Mouse (Mus musculus) hindbrain, embryonic 12.5 days (tissue): ENCODE measurements around the gene Gabarapl2. TPM values are rescaled to one million over a fixed set of nuclear protein-coding genes. Genes with fewer than 3 reads are reported as not detected.

Experiments
- ATAC-seq: fragments of 200-750 bp; cut with Nextera tagmentation; 2 replicates; pipeline ENCODE4 v1.8.0; 2017; ENCODE audit warnings: moderate TSS enrichment; ENCODE audit not compliant: low FRiP score
- H3K27ac ChIP-seq: fragments of 300-500 bp; sonication (generic); 2 replicates; pipeline ENCODE4 v1.5.1; 2016; ENCODE audit warnings: mild to moderate bottlenecking
- H3K27me3 ChIP-seq: fragments of 300-500 bp; sonication (generic); 2 replicates; pipeline ENCODE4 v1.6.1; 2016; ENCODE audit warnings: mild to moderate bottlenecking
- H3K36me3 ChIP-seq: fragments of 300-500 bp; sonication (generic); 2 replicates; pipeline ENCODE4 v1.6.1; 2016; ENCODE audit warnings: mild to moderate bottlenecking
- H3K4me1 ChIP-seq: fragments of 300-500 bp; sonication (generic); 2 replicates; pipeline ENCODE4 v1.6.1; 2016
- H3K4me2 ChIP-seq: fragments of 300-500 bp; sonication (generic); replicated peaks from 2 replicates; pipeline ENCODE4 v1.6.1; 2016; ENCODE audit warnings: mild to moderate bottlenecking
- H3K4me3 ChIP-seq: fragments of 300-500 bp; sonication (generic); 2 replicates; pipeline ENCODE4 v1.5.1; 2016; ENCODE audit warnings: mild to moderate bottlenecking
- H3K9ac ChIP-seq: fragments of 300-500 bp; sonication (generic); 2 replicates; pipeline ENCODE4 v1.6.1; 2016; ENCODE audit warnings: mild to moderate bottlenecking, moderate library complexity
- H3K9me3 ChIP-seq: fragments of 300-500 bp; sonication (generic); replicated peaks from 2 replicates; pipeline ENCODE4 v1.6.1; 2016; ENCODE audit warnings: mild to moderate bottlenecking
- WGBS: fragments of 180-500 bp; shearing (Covaris S2); methylation state at CpG from one replicate; pipeline ENCODE4 v1.1.7; 2016; 5-methylcytosine and 5-hydroxymethylcytosine counted together
- polyA plus RNA-seq: library from polyadenylated mRNA; unstranded; fragments of >200 nt; fragmentation: Nextera tagmentation; extraction: Ambion mirVana; gene quantifications from 2 replicates; pipeline ENCODE4 v1.2.1, GENCODE M21; 2016

The Gabarapl2 gene
- polyA plus RNA-seq, 1 experiment from 2014 or later: 330 TPM

DNA sequence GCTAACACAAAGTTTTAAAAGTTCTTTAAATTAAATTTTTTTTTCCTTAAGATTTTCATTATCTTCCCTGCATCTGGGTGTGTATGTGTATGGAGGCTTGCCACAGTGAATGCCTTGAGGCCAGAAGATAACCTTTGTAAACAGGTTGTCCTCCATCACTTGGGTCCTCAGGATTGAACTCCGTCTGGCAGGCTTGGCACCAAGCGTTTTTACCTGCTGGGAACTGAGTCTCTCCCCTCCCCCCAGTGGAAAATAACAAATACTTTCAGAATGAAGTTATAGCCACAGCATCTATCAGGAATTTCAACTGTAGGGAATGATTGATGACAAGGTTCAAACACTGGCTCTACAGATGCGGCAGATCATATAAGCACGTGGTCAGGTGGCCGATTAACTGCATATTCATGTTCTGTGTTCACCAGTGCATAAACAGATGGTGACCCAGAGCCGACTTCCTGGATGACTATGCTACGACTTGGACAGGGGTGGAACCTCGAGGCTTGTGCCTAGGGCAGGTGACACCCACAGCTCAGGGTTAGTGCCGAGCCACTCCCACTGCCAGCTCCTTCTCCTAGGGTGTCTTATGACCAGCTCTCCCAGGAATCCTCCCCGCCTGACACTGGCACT is 874 bp upstream of the Gabarapl2 start:
- Histone ChIP-seq H3K4me2 (peak overlapping the region; percentile 99), H3K27ac (0 out of 2 replicates have a peak overlapping the region, but pooled peaks have one; percentile 13), H3K27me3 (no peaks in the 10 kb centered on the region), H3K9me3 (no peaks in the 10 kb centered on the region), H3K9ac (peak overlapping the region; percentile 41; the same call in 1 of the 2 replicates), H3K4me3 (peak overlapping the region; percentile 85), H3K4me1 (peaks cover 18% of the 10 kb centered on the region), H3K36me3 (peaks cover 21% of the 10 kb centered on the region)
- peak; percentile 76 for ATAC-seq
- 14% methylated on average over 10 of the region's 10 CpGs for WGBS

DNA sequence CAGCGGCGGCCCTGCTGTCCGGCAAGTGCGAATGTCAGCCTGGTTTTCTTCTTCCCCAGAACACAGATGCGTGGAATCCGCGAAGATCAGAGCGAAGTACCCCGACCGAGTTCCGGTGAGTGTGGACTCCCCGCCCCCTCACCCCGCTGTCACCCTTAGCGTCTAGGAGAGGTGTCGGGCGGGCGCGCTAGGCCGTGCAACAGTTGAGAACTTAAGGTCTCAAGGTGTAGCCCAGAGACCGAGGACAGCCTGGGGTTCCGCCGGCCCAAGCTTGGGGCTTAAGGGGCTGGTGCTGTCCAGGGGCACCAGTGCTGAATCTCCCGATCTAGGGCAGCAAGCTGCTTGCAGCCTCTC is 575 bp downstream of the Gabarapl2 start:
- H3K9ac ChIP-seq: peak overlapping the region; percentile 90
- H3K27ac ChIP-seq: peak overlapping the region; percentile 68
- no peaks in the 10 kb centered on the region for H3K27me3 ChIP-seq
- peak overlapping the region; percentile 85 for H3K4me3 ChIP-seq
- H3K4me1 ChIP-seq: peaks cover 18% of the 10 kb centered on the region
- ATAC-seq: peak; percentile 6; the same call in 1 of the 2 replicates
- H3K36me3 ChIP-seq: peaks cover 34% of the 10 kb centered on the region
- H3K9me3 ChIP-seq: no peaks in the 10 kb centered on the region
- H3K4me2 ChIP-seq: peak overlapping the region; percentile 99
- WGBS: under 1% methylated on average over 23 of the region's 23 CpGs

DNA sequence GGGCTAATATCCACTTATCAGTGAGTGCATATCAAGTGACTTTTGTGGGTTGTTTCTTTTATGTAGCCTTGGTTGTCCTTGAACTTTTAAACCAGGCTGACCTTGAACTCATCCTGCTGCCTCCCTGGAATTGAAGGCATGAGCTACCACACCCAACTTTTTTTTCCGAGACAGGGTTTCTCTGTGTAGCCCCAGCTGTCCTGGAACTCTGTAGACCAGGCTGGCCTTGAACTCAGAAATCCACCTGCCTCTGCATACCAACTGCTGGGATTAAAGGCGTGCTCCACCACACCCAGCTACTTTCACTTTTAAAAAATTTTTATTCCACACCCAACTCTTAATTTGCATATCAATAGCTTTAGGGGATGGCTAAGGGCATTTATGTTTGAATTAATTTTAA is 3.0 kb downstream of the Gabarapl2 start:
- Histone ChIP-seq H3K9ac (no peak overlapping the region), H3K4me3 (no peak overlapping the region), H3K36me3 (peaks cover 55% of the 10 kb centered on the region), H3K9me3 (no peaks in the 10 kb centered on the region), H3K4me1 (peaks cover 18% of the 10 kb centered on the region), H3K27me3 (no peaks in the 10 kb centered on the region), H3K4me2 (no peak overlapping the region), H3K27ac (no peak overlapping the region)
- ATAC-seq: no peak
- 84% methylated on average over 2 of the region's 2 CpGs for WGBS

DNA sequence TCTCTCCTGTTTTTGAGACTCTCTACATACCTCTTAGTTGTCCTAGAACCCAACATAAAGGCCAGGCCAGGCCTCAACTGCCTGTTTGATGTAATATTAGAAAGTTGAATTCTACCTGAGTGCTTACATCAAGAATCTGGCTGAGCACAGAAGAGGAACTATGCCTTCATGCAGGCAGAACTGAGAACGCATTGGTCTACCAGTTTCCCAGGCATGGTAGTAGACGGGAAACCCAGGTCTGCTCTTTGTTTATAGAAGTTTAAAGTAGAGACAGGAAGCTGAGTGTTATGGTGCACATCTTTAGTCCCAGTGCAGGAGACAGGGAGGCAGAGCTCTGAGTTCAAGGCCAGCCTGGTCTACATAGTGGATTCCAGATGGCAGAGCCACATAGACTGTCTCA is 6.6 kb downstream of the Gabarapl2 start:
- Histone ChIP-seq H3K4me3 (no peak overlapping the region), H3K4me2 (no peak overlapping the region), H3K9ac (no peak overlapping the region), H3K27ac (no peak overlapping the region), H3K9me3 (no peaks in the 10 kb centered on the region), H3K4me1 (peaks cover 1% of the 10 kb centered on the region), H3K36me3 (peaks cover 70% of the 10 kb centered on the region), H3K27me3 (no peaks in the 10 kb centered on the region)
- ATAC-seq: no peak
- WGBS: 86% methylated on average over 2 of the region's 2 CpGs

DNA sequence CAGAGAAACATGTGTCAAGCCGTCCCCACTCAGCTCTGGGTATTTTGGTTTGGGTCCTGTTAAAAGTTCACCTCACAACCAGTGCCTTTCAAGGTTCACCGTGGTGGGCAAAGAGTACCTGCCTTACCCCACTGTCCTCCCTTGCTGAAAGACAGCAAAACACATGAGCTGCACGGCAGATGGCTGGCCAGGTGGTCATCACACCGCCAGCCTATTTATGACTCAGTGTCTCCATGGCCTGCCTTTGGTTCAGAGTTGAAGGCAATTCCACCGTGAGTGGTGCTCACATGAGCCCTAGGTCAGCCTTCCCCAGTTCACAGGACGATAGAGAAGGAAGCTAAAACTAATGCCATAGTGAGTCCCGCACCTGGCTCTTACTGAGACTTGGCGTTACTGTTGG is 7.5 kb downstream of the Gabarapl2 start:
- WGBS: 94% methylated on average over 8 of the region's 8 CpGs

DNA sequence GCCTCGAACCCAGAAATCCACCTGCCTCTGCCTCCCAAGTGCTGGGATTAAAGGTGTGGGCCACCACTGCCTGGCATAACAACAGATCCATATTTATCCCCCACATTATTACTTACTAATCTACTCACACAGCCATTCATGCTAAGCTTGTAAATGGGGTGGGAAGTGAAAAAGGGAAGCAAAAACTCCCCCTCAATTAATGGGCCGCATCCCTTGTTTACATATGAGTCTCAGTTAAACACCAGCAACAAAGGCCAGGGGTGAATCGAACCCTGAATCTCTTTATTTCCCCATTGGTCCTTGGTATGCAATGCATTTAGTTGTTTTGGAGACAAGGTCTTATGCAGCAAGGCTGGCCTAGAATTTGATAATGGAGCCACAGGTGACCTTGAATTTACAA is 10.3 kb downstream of the Gabarapl2 start:
- WGBS: 91% methylated on average over 3 of the region's 3 CpGs

More for the DNA sequence above, 7.5 kb downstream of the Gabarapl2 start:
- Histone ChIP-seq H3K9me3 (no peaks in the 10 kb centered on the region), H3K4me3 (no peak overlapping the region), H3K27me3 (no peaks in the 10 kb centered on the region), H3K4me2 (no peak overlapping the region), H3K4me1 (no peaks in the 10 kb centered on the region), H3K36me3 (peaks cover 71% of the 10 kb centered on the region), H3K9ac (no peak overlapping the region), H3K27ac (no peak overlapping the region)
- no peak for ATAC-seq

DNA sequence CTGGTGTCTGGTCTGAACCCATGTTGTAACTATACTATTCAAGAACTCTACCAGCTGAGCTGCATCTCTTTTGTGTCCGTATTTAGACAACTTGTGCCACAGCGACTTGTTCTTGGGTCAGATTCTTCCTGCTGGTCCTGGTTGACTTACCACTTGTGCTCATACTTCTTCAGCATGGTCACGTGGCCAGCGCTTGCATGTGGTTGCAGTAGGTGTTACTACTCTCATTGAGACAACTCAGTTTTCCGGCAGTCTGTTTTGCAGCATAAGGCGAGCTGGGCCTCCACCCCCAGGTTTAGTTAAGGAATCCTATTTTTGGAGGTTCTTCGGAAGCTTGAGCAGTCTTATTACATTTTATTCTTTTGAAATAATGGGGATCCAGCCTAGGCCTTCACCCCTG is 10.8 kb downstream of the Gabarapl2 start:
- Histone ChIP-seq H3K9me3 (no peaks in the 10 kb centered on the region), H3K4me1 (no peaks in the 10 kb centered on the region), H3K27me3 (no peaks in the 10 kb centered on the region), H3K4me3 (no peak overlapping the region), H3K27ac (no peak overlapping the region), H3K9ac (no peak overlapping the region), H3K36me3 (peaks cover 70% of the 10 kb centered on the region), H3K4me2 (no peak overlapping the region)
- WGBS: 98% methylated on average over 7 of the region's 7 CpGs
- no peak for ATAC-seq

More for the DNA sequence above, 10.3 kb downstream of the Gabarapl2 start:
- Histone ChIP-seq H3K4me3 (no peak overlapping the region), H3K9ac (no peak overlapping the region), H3K27ac (no peak overlapping the region), H3K4me2 (no peak overlapping the region), H3K4me1 (no peaks in the 10 kb centered on the region), H3K27me3 (no peaks in the 10 kb centered on the region), H3K36me3 (peaks cover 71% of the 10 kb centered on the region), H3K9me3 (no peaks in the 10 kb centered on the region)
- no peak for ATAC-seq

DNA sequence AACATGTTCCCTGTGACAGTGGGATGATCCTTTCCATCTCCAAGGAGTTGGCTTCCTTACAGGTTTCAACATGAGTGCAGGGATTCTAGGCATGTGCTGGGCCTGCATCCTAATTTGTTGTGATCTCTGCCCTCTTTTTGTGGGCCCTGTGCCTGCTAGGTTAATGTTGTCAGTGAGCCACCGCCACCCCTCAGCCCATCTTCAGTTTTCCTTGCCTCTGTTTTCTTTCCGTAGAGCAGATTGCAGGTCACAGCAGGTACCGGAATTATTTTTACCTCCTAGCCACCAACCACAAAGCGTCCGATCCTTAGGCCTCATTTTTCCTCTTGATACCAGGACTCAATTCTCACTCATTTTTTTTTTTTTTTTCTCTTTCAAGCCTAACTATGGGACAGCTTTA is 11.4 kb downstream of the Gabarapl2 start:
- H3K9ac ChIP-seq: no peak overlapping the region
- H3K27me3 ChIP-seq: no peaks in the 10 kb centered on the region
- H3K36me3 ChIP-seq: peaks cover 71% of the 10 kb centered on the region
- no peak overlapping the region for H3K27ac ChIP-seq
- H3K4me1 ChIP-seq: no peaks in the 10 kb centered on the region
- H3K9me3 ChIP-seq: no peaks in the 10 kb centered on the region
- 93% methylated on average over 5 of the region's 5 CpGs for WGBS
- no peak overlapping the region for H3K4me3 ChIP-seq
- no peak overlapping the region for H3K4me2 ChIP-seq
- no peak for ATAC-seq

DNA sequence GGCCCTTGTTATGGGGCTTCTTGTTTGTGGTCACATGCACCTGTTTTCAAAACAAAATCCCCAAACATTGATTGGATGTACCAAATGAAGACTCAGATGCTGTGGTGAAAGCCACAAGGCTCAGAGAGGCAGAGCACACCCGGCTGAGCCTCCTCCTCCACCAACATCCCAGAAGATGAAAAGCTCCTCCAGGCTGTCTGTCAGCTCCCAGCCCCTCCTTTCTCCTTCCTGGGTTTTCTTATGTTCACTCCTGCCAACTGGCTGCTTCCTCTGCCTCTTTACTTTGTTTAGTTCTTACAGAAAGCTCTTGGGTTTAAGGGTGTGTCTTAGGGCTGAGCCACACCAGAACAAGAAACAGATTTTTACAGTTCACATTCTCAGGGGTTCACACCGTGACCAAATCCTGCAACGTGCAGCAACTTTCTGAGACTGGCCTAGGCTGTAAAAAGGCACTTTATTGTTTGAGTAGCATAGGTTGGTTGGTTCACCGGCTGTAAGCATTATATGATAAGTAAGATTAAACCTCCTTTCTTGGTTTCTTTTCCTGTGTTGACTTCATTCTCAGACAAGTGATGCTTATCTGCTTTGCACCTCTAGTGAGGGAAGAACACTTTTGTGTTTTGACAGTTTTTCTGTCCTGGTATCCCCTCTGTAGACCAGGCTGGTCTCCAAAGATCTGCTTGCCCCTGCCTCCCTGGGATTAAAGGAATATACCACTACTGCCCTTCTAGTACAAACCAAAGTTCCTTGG is 14.5 kb downstream of the Gabarapl2 start:
- H3K27ac ChIP-seq: no peak overlapping the region
- no peaks in the 10 kb centered on the region for H3K27me3 ChIP-seq
- no peak for ATAC-seq
- WGBS: 85% methylated on average over 4 of the region's 4 CpGs
- no peaks in the 10 kb centered on the region for H3K4me1 ChIP-seq
- no peak overlapping the region for H3K4me2 ChIP-seq
- H3K9me3 ChIP-seq: no peaks in the 10 kb centered on the region
- H3K4me3 ChIP-seq: no peak overlapping the region
- peaks cover 72% of the 10 kb centered on the region for H3K36me3 ChIP-seq
- no peak overlapping the region for H3K9ac ChIP-seq

DNA sequence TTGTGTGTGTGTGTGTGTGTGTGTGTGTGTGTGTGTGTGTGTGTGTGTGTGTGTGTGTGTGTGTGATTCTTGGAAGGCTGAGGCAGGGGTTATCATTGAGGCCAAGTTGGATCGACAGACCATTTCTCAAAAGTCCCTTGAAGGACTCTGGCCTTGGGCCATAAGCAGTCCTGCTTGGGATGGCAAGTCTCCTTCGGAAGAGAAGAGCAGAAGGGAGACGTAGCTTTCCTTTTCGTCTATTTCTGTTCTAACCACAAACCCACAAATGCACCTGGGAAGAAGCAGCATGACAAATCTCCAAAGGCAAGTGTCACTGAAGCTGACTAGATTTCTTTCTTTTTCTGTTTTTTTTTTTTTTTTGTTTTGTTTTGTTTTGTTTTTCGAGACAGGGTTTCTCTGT is 15.4 kb downstream of the Gabarapl2 start:
- Histone ChIP-seq H3K36me3 (peaks cover 69% of the 10 kb centered on the region), H3K27me3 (no peaks in the 10 kb centered on the region), H3K27ac (no peak overlapping the region), H3K9ac (no peak overlapping the region), H3K4me2 (no peak overlapping the region), H3K9me3 (no peaks in the 10 kb centered on the region), H3K4me3 (no peak overlapping the region), H3K4me1 (no peaks in the 10 kb centered on the region)
- WGBS: 88% methylated on average over 4 of the region's 5 CpGs
- no peak for ATAC-seq

DNA sequence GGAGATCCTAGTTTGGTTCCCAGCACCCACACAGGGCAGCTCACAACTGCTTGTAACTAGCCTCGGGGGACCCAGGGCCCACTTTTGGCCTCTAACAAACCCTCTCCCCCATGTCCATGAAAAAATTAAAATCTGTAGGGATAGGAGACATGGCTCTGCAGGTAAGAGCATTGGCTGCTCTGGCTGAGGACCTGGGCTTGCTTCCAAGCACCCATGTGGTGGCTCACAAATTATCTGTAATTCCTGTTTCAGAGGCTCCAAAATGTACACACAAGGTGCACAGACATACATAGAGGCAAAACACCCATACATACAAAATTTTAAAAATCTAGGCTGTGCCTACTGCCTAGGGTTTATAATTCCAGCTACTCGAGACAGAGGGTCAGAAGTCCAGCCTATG is 16.7 kb downstream of the Gabarapl2 start:
- Histone ChIP-seq H3K9ac (no peak overlapping the region), H3K4me3 (no peak overlapping the region), H3K4me1 (no peaks in the 10 kb centered on the region), H3K27ac (no peak overlapping the region), H3K4me2 (no peak overlapping the region), H3K36me3 (peaks cover 62% of the 10 kb centered on the region), H3K9me3 (no peaks in the 10 kb centered on the region), H3K27me3 (no peaks in the 10 kb centered on the region)
- ATAC-seq: no peak
- WGBS: 91% methylated on average over 2 of the region's 2 CpGs

DNA sequence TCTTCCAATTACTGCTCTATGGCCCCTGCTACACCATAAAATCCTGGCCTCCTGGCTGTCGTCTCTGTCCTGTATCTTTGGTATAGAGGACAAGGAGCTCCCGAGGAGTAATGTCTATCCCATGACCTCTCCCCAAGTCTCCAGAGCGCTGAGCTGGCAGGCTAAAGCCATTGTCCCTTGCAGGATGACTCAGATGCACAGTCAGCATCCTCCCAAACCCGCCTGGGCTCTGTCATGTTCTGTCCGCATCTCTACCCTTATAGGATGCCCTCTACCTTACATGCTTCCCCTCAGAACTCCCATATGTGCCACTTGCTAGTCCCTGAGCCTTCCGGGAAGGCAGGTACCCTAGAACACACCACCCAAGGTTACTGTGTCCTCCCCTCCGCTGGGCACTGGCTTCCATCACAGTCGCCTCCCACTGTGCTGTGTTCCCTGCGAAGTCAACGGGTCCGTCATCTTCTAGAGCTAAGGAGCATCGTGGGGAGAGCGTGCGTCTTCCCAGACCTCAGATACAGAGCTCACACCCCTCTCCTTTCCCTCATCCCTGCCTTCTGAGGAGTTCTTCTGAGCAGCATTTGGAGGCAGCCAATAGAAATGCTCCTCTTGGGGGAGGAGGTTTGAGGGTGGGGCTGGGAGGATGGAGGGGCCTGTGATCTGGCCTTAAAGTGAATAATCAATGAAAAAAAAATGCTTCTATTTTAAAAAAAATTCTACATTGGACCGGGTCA is 20.3 kb downstream of the Gabarapl2 start:
- ATAC-seq: no peak
- no peak overlapping the region for H3K27ac ChIP-seq
- no peak overlapping the region for H3K9ac ChIP-seq
- H3K4me1 ChIP-seq: 0 out of 2 replicates have a peak, but pooled peaks cover 2% of the 10 kb centered on the region
- peaks cover 32% of the 10 kb centered on the region for H3K36me3 ChIP-seq
- 66% methylated on average over 15 of the region's 15 CpGs for WGBS
- no peak overlapping the region for H3K4me3 ChIP-seq
- no peaks in the 10 kb centered on the region for H3K9me3 ChIP-seq
- H3K27me3 ChIP-seq: no peaks in the 10 kb centered on the region
- H3K4me2 ChIP-seq: no peak overlapping the region
